Mouse (Mus musculus): ENCODE results near the gene Hcfc1.

DNA sequence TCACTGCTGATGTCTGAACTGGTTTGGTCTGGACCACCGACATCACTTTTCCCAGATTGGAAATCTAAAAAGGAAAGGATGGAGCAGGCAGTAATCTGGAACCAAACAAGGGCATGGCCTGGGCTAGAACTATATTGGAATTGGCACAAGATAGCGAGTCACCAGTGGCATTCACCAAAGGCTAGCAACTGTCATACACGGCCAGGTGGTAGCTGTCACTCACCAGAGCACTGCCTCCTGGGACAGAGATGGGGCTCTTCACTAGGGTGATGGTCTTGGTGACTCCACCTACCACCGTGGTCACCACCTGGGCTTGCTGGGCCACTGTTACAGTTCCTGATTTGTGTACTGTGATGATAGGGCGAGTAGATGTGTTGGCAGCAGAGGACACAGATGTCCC lies 13.6 kb downstream of the Hcfc1 start:
- TF ChIP-seq CTCF (IDR thresholded peaks at IDR 0.05; ENCODE audit: borderline replicate concordance, insufficient read depth, low read depth, low read length): no peak
- TF ChIP-seq POLR2A (IDR thresholded peaks at IDR 0.05; ENCODE audit: borderline replicate concordance, insufficient read depth, low read length): no peak
